Mouse (Mus musculus): Measurements from ENCODE around the gene Cacnb2.

DNA sequence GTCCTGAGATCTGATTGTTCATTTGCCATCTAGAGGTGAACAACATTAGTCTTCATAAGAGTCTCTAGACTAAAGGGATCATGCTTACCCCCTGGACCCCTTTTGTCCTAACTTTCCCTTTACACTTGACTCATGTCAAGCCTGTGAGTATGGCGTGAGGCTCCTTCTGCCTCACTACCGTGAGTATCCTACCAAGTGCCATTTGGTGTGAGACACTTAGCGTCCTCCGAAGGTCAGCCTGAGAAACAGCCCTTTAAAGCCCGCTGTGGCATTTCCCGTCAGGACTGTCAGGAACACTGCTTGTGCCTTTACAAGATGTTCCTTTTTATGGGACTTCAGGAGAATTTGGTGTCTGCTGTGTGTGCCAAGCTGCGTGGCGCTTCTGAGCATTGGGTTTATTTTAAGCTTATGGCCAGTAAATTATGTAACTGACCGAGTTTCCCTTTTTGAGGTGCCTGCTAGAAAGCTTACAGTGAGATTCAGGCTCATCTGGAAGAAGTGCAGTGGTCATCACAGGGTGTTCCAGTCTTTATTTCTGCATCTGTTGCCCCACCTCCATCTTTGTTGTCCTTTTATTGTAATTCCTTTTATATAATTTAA lies 116.3 kb downstream of the Cacnb2 start:
- TF ChIP-seq CTCF (IDR thresholded peaks at IDR 0.05) = no peak
- TF ChIP-seq POLR2A (IDR thresholded peaks at IDR 0.05; ENCODE audit: insufficient read depth, low read depth, low read length) = no peak
- no peak for TF ChIP-seq EP300 (IDR thresholded peaks at IDR 0.05; ENCODE audit: insufficient read depth, low read depth, low read length)
